Mouse (Mus musculus): ENCODE measurements around the gene Olfr1298. TPM values are rescaled to one million over a fixed set of nuclear protein-coding genes. Genes with fewer than 3 reads are reported as not detected.

Gene Olfr1298
- polyA plus RNA-seq (2015; fragmentation: Illumina TruSeq; extraction: RNeasy Lipid Tissue Mini Kit (QIAGEN cat#74804); ENCODE audit: insufficient read depth, low replicate concordance) = not detected

DNA sequence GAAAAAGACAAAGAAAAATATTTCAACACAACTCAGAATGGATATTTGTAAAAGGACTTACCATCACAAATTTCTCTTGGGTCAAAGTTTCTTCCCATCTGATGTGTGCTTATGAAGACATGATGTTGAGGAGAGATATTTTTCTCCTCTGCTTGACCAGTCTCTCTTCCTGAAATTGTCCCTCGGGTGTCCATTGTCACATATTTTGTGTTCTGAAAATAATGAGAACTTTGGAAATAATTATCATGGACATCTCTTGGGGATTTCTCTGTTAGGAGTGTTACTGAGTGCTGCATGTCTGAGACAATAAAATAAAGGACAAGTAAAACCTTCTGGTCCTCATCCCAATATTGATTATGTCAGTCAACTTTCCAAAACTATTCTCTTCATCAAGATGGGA lies at the start of gene Olfr1298:
TSS of gene Olfr1298 (minus strand) at position 101 of the 400 bp plus-strand sequence.

GRCm38 (mm10) chr2:111661119-111661518 lies 12.1 kb upstream of the Olfr1298 start, which contains the start of gene Olfr1299:
Gene Olfr1299 (plus strand): TSS chr2:111661419.

GRCm38 (mm10) chr2:111626397-111626796 lies 22.6 kb downstream of the Olfr1298 start, which contains the start of gene Olfr1297:
Gene Olfr1297 (minus strand): TSS chr2:111626497.

Other genes with a start within 250 kb of the Olfr1298 start
- gene Olfr1286, start 226.1 kb downstream of the Olfr1298 start, polyA plus RNA-seq (2015; fragmentation: Illumina TruSeq; extraction: RNeasy Lipid Tissue Mini Kit (QIAGEN cat#74804); ENCODE audit: insufficient read depth, low replicate concordance) = not detected
- not detected for gene Olfr1287, start 200.1 kb downstream of the Olfr1298 start, polyA plus RNA-seq (2015; fragmentation: Illumina TruSeq; extraction: RNeasy Lipid Tissue Mini Kit (QIAGEN cat#74804); ENCODE audit: insufficient read depth, low replicate concordance)
- gene Olfr1288, start 175.1 kb downstream of the Olfr1298 start, polyA plus RNA-seq (2015; fragmentation: Illumina TruSeq; extraction: RNeasy Lipid Tissue Mini Kit (QIAGEN cat#74804); ENCODE audit: insufficient read depth, low replicate concordance) = not detected
- not detected for gene Olfr1289, start 168.4 kb downstream of the Olfr1298 start, polyA plus RNA-seq (2015; fragmentation: Illumina TruSeq; extraction: RNeasy Lipid Tissue Mini Kit (QIAGEN cat#74804); ENCODE audit: insufficient read depth, low replicate concordance)
- gene Olfr1290, start 155.4 kb downstream of the Olfr1298 start, polyA plus RNA-seq (2015; fragmentation: Illumina TruSeq; extraction: RNeasy Lipid Tissue Mini Kit (QIAGEN cat#74804); ENCODE audit: insufficient read depth, low replicate concordance) = not detected
- gene Olfr1291-ps1, start 152.0 kb downstream of the Olfr1298 start, polyA plus RNA-seq (2015; fragmentation: Illumina TruSeq; extraction: RNeasy Lipid Tissue Mini Kit (QIAGEN cat#74804); ENCODE audit: insufficient read depth, low replicate concordance) = not detected
- not detected for gene Olfr1293-ps, start 124.0 kb downstream of the Olfr1298 start, polyA plus RNA-seq (2015; fragmentation: Illumina TruSeq; extraction: RNeasy Lipid Tissue Mini Kit (QIAGEN cat#74804); ENCODE audit: insufficient read depth, low replicate concordance)
- gene Olfr1294, start 108.9 kb downstream of the Olfr1298 start, polyA plus RNA-seq (2015; fragmentation: Illumina TruSeq; extraction: RNeasy Lipid Tissue Mini Kit (QIAGEN cat#74804); ENCODE audit: insufficient read depth, low replicate concordance) = not detected
- not detected for gene Olfr1295, start 79.5 kb downstream of the Olfr1298 start, polyA plus RNA-seq (2015; fragmentation: Illumina TruSeq; extraction: RNeasy Lipid Tissue Mini Kit (QIAGEN cat#74804); ENCODE audit: insufficient read depth, low replicate concordance)
- not detected for gene Olfr1297, start 22.7 kb downstream of the Olfr1298 start, polyA plus RNA-seq (2015; fragmentation: Illumina TruSeq; extraction: RNeasy Lipid Tissue Mini Kit (QIAGEN cat#74804); ENCODE audit: insufficient read depth, low replicate concordance)
- not detected for gene Olfr1299, start 12.2 kb upstream of the Olfr1298 start, polyA plus RNA-seq (2015; fragmentation: Illumina TruSeq; extraction: RNeasy Lipid Tissue Mini Kit (QIAGEN cat#74804); ENCODE audit: insufficient read depth, low replicate concordance)
- not detected for gene Olfr1301, start 101.8 kb upstream of the Olfr1298 start, polyA plus RNA-seq (2015; fragmentation: Illumina TruSeq; extraction: RNeasy Lipid Tissue Mini Kit (QIAGEN cat#74804); ENCODE audit: insufficient read depth, low replicate concordance)
- gene Olfr1302, start 128.2 kb upstream of the Olfr1298 start, polyA plus RNA-seq (2015; fragmentation: Illumina TruSeq; extraction: RNeasy Lipid Tissue Mini Kit (QIAGEN cat#74804); ENCODE audit: insufficient read depth, low replicate concordance) = not detected
- not detected for gene Olfr1303, start 171.1 kb upstream of the Olfr1298 start, polyA plus RNA-seq (2015; fragmentation: Illumina TruSeq; extraction: RNeasy Lipid Tissue Mini Kit (QIAGEN cat#74804); ENCODE audit: insufficient read depth, low replicate concordance)
- gene Olfr1305, start 227.9 kb upstream of the Olfr1298 start, polyA plus RNA-seq (2015; fragmentation: Illumina TruSeq; extraction: RNeasy Lipid Tissue Mini Kit (QIAGEN cat#74804); ENCODE audit: insufficient read depth, low replicate concordance) = not detected

Data from spleen, adult 10 weeks (tissue).